Mouse (Mus musculus): Measurements from ENCODE around the gene Pax2.

GRCm38 (mm10) chr19:44741091-44741763, 14.6 kb upstream of the Pax2 start:
- no peak for TF ChIP-seq SIN3A (IDR thresholded peaks at IDR 0.05; ENCODE audit: low read length)
- no peak for TF ChIP-seq CTCF (conservative IDR thresholded peaks at IDR 0.05 in 1 of 2, IDR thresholded peaks at IDR 0.05 in 1 of 2; ENCODE audit: low read depth in 2 of 2, low read length in 2 of 2)
- TF ChIP-seq USF2 (conservative IDR thresholded peaks at IDR 0.05; ENCODE audit: low read depth, low read length), result no peak

All from CH12.LX (cell line).